Mouse (Mus musculus) myocyte (in vitro differentiated cells): ENCODE measurements around the gene Agtrap.

Source experiments
- CEBPB ChIP-seq: IDR thresholded peaks from 2 replicates; pipeline ENCODE4 v1.6.1; 2011; ENCODE audit warnings: mild to moderate bottlenecking, moderate library complexity; ENCODE audit not compliant: poor library complexity, insufficient read depth, severe bottlenecking
- MAX ChIP-seq: IDR thresholded peaks from one replicate; pipeline ENCODE4 v1.6.1; 2011; ENCODE audit warnings: low read depth, mild to moderate bottlenecking, control low read depth
- POLR2A ChIP-seq: IDR thresholded peaks from one replicate; pipeline ENCODE4 v1.6.1; 2011; ENCODE audit warnings: low read depth, mild to moderate bottlenecking, control low read depth, moderate library complexity; ENCODE audit not compliant: insufficient read length
- USF1 ChIP-seq: IDR thresholded peaks from one replicate; pipeline ENCODE4 v1.6.1; 2011; ENCODE audit warnings: low read depth, mild to moderate bottlenecking, control low read depth, moderate library complexity

DNA sequence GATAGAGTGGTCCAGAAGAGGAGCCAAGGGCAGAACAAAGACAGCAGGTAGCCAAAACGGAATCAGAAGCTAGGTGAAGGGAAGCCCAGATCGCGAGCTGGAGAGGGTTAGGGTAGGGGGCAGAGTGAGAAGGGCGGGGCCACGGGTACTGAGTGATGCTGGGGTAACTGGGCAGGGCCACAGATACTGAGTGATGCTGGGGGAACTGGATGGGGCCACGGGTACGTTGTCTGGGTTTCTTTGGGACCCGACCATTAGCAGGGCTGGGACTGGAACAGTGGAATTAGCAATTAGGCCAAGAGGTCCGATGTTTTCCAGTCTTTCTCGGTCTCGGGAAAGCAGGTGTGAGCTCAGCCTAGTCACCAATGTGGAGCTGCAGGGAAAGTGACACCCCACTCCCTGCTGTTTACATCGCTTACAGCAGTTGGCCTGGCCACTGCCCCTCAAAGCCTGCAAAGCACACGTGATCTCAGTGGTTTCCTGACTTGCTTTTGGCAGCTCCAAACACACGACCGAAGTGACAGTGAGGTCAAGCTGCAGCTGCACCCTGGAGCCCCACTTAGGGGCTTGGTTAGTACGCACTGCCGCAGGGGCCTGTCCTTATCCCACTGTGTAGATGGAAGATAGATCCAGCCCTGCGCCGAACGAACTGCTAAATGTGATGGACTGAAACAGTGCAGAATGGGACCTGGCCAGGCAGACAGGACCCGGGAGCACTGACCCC is 4.5 kb downstream of the Agtrap start:
- TF ChIP-seq POLR2A = no peak
- TF ChIP-seq CEBPB = no peak
- no peak for TF ChIP-seq MAX
- no peak for TF ChIP-seq USF1
